In genomic region chr10:63415850-63416249, GRCm38 (mm10) we compare ENCODE assay signal across 16 mouse cellular contexts. TPM values are rescaled to one million over a fixed set of nuclear protein-coding genes. Genes with fewer than 3 reads are reported as not detected.
A peak's percentile ranks its signal among the peaks of the same experiment; 100 is the strongest.
DNase-seq lines count a peak whose midpoint lies in the region; ATAC-seq and TF ChIP-seq lines count a peak whose summit lies in the region.
"Had no signal": no experiment of that assay in that cellular context is flagged by ENCODE, and none has a peak within 500 bp of the region (broad histone marks: within the 10 kb centered on the region; RNA-seq: fewer than 3 reads in every experiment).

No protein-coding gene starts in this region.

- 57% methylated on average over 7 of the region's 7 CpGs for whole genome bisulfite sequencing in heart, embryonic 12.5 days
- WGBS in heart, adult 2 months = 53% methylated on average over 7 of the region's 7 CpGs
- 18% methylated on average over 7 of the region's 7 CpGs for WGBS in liver, adult 2 months
- WGBS in embryonic facial prominence, embryonic 14.5 days = 62% methylated on average over 7 of the region's 7 CpGs
- 64% methylated on average over 7 of the region's 7 CpGs for whole genome bisulfite sequencing in forebrain, embryonic 10.5 days

- TF ChIP-seq EP300 in heart, adult 2 months (IDR thresholded peaks at IDR 0.05; ENCODE audit: insufficient read depth, low read depth, low read length) = no peak

- no peak for DNase-seq in heart, adult 2 months
- DNase-seq in liver, adult 2 months (ENCODE audit: extremely low read depth, low read depth, low spot score) = peak; percentile 86
- no peak for DNase-seq in liver
- DNase-seq in embryonic facial prominence, embryonic 14.5 days (ENCODE audit: low spot score) = no peak
- peak; percentile 45 for DNase-seq in lung, postnatal 25 days (ENCODE audit: low spot score)
- no peak for DNase-seq in yolk sac, embryonic 10.5 days (ENCODE audit: low spot score)
- DNase-seq in forebrain, embryonic 10.5 days (ENCODE audit: extremely low spot score, low spot score) = no peak
- DNase-seq: B cell, adult 2 months; left cerebral cortex, postnatal 4 days had no signal

- H3K4me2 ChIP-seq in heart, embryonic 12.5 days = peak overlapping the region; percentile 43
- peak overlapping the region; percentile 18; the same call in 1 of the 2 replicates for H3K4me2 ChIP-seq in embryonic facial prominence, embryonic 14.5 days (ENCODE audit: low read depth, low read length)
- H3K4me2 ChIP-seq: midbrain, embryonic 12.5 days had no signal

- no peaks in the 10 kb centered on the region for H3K9me3 ChIP-seq in heart, embryonic 12.5 days (replicated peaks)
- H3K9me3 ChIP-seq in embryonic facial prominence, embryonic 14.5 days (ENCODE audit: control insufficient read depth, low read length) = no peaks in the 10 kb centered on the region
- no peaks in the 10 kb centered on the region for H3K9me3 ChIP-seq in forebrain, embryonic 10.5 days
- H3K9me3 ChIP-seq: midbrain, embryonic 12.5 days had no signal

- H3K4me1 ChIP-seq in heart, embryonic 12.5 days (replicated peaks) = no peaks in the 10 kb centered on the region
- H3K4me1 ChIP-seq in heart, adult 2 months (ENCODE audit: control insufficient read depth, insufficient read depth, low read length) = no peaks in the 10 kb centered on the region
- peaks cover 4% of the 10 kb centered on the region for H3K4me1 ChIP-seq in liver, adult 2 months (ENCODE audit: control insufficient read depth, insufficient read depth, low read length)
- H3K4me1 ChIP-seq in embryonic facial prominence, embryonic 14.5 days (ENCODE audit: control insufficient read depth, insufficient read depth, low read length) = no peaks in the 10 kb centered on the region
- H3K4me1 ChIP-seq in forebrain, embryonic 10.5 days = peaks cover 7% of the 10 kb centered on the region
- H3K4me1 ChIP-seq: midbrain, embryonic 12.5 days had no signal

- no peak for TF ChIP-seq POLR2A in heart, adult 2 months (IDR thresholded peaks at IDR 0.05; ENCODE audit: insufficient read depth, low read depth, low read length)
- no peak for TF ChIP-seq POLR2A in liver, adult 2 months (IDR thresholded peaks at IDR 0.05; ENCODE audit: extremely low read depth, insufficient read depth, low read length)

- TF ChIP-seq CTCF in heart, adult 2 months (IDR thresholded peaks at IDR 0.05) = no peak
- TF ChIP-seq CTCF in liver, adult 2 months (IDR thresholded peaks at IDR 0.05; ENCODE audit: low read depth, low read length) = no peak

- H3K36me3 ChIP-seq in heart, embryonic 12.5 days = no peaks in the 10 kb centered on the region
- H3K36me3 ChIP-seq in heart, adult 2 months (ENCODE audit: control insufficient read depth, insufficient read depth, low read length) = no peaks in the 10 kb centered on the region
- no peaks in the 10 kb centered on the region for H3K36me3 ChIP-seq in liver, adult 2 months (ENCODE audit: control insufficient read depth, insufficient read depth, low read length)
- no peaks in the 10 kb centered on the region for H3K36me3 ChIP-seq in embryonic facial prominence, embryonic 14.5 days (ENCODE audit: control insufficient read depth, insufficient read depth, low read length)
- H3K36me3 ChIP-seq in forebrain, embryonic 10.5 days (replicated peaks) = no peaks in the 10 kb centered on the region
- H3K36me3 ChIP-seq: midbrain, embryonic 12.5 days had no signal

- ATAC-seq in heart, embryonic 12.5 days (ENCODE audit: insufficient number of reproducible peaks, low FRiP score) = no peak
- no peak for ATAC-seq in embryonic facial prominence, embryonic 14.5 days (ENCODE audit: low read depth)
- ATAC-seq: inflammation-experienced regulatory T-cells, adult 6 months had no signal

- H3K27me3 ChIP-seq in heart, embryonic 12.5 days (replicated peaks) = no peaks in the 10 kb centered on the region
- H3K27me3 ChIP-seq in heart, adult 2 months (ENCODE audit: control insufficient read depth, insufficient read depth, low read length) = no peaks in the 10 kb centered on the region
- H3K27me3 ChIP-seq in liver, adult 2 months (ENCODE audit: control insufficient read depth, insufficient read depth, low read length) = no peaks in the 10 kb centered on the region
- H3K27me3 ChIP-seq in embryonic facial prominence, embryonic 14.5 days (replicated peaks; ENCODE audit: control insufficient read depth, insufficient read depth, low read length) = no peaks in the 10 kb centered on the region
- no peaks in the 10 kb centered on the region for H3K27me3 ChIP-seq in forebrain, embryonic 10.5 days (ENCODE audit: poor library complexity, severe bottlenecking)
- H3K27me3 ChIP-seq: midbrain, embryonic 12.5 days had no signal

- H3K4me3 ChIP-seq in heart, embryonic 12.5 days = peak overlapping the region; percentile 10; the same call in 1 of the 2 replicates
- H3K4me3 ChIP-seq in heart, adult 2 months = no peak overlapping the region
- no peak overlapping the region for H3K4me3 ChIP-seq in liver, adult 2 months (ENCODE audit: insufficient read depth, low read depth, low read length)
- no peak overlapping the region for H3K4me3 ChIP-seq in embryonic facial prominence, embryonic 14.5 days (ENCODE audit: low read depth, low read length)
- no peak overlapping the region for H3K4me3 ChIP-seq in forebrain, embryonic 10.5 days
- H3K4me3 ChIP-seq: midbrain, embryonic 12.5 days had no signal

- no peak overlapping the region for H3K27ac ChIP-seq in heart, embryonic 12.5 days (ENCODE audit: poor library complexity, severe bottlenecking)
- no peak overlapping the region for H3K27ac ChIP-seq in heart, adult 2 months
- H3K27ac ChIP-seq in liver, adult 2 months (replicated peaks; ENCODE audit: insufficient read depth, low read depth, low read length) = peak overlapping the region; percentile 88
- H3K27ac ChIP-seq in embryonic facial prominence, embryonic 14.5 days (replicated peaks; ENCODE audit: low read depth, low read length) = no peak overlapping the region
- no peak overlapping the region for H3K27ac ChIP-seq in forebrain, embryonic 10.5 days
- H3K27ac ChIP-seq: midbrain, embryonic 12.5 days had no signal

- no peaks in the 10 kb centered on the region for H3K79me2 ChIP-seq in heart, adult 2 months (replicated peaks; ENCODE audit: control insufficient read depth, insufficient read depth, low read length)
- no peaks in the 10 kb centered on the region for H3K79me2 ChIP-seq in liver, adult 2 months (ENCODE audit: control insufficient read depth, insufficient read depth, low read length)

- intact Hi-C loops in heart, adult 2 months (cut with DNase I) = no loop called here

- H3K9ac ChIP-seq in heart, embryonic 12.5 days = no peak overlapping the region
- H3K9ac ChIP-seq in heart, adult 2 months (ENCODE audit: low read depth, low read length) = no peak overlapping the region
- no peak overlapping the region; the same call in 1 of the 2 replicates for H3K9ac ChIP-seq in liver, adult 2 months (ENCODE audit: low read depth, low read length)
- H3K9ac ChIP-seq in embryonic facial prominence, embryonic 14.5 days (ENCODE audit: low read depth, low read length) = no peak overlapping the region
- H3K9ac ChIP-seq: midbrain, embryonic 12.5 days had no signal

RNA-seq across cellular contexts. Expression of gene Gm7075, which starts 5.7 kb away (rescaled TPM):
- polyA plus RNA-seq in heart, embryonic 12.5 days (2016; fragmentation: Nextera tagmentation; extraction: Ambion mirVana) = 0.53 TPM in 1 of 2 replicates, not detected in the other
- total RNA-seq in heart, adult 2 months (2021) = not detected
- not detected in 2 replicates for polyA plus RNA-seq in heart, adult 2 months (2012; rRNA removed)
- not detected in 2 replicates for total RNA-seq in liver, adult 2 months (2014; rRNA removed)
- not detected in 2 replicates for polyA plus RNA-seq in liver, adult 2 months (2012; rRNA removed)
- polyA plus RNA-seq in embryonic facial prominence, embryonic 14.5 days (2014; fragmentation: Nextera tagmentation; extraction: Ambion mirVana) = not detected in 2 replicates
- not detected in 2 replicates for polyA plus RNA-seq in forebrain, embryonic 10.5 days (2016; fragmentation: Nextera tagmentation; extraction: Ambion mirVana)
- total RNA-seq: adrenal gland, adult 18-20 months; gastrocnemius, adult 8-10 months; layer of hippocampus, adult 8-10 months; left cerebral cortex, postnatal 4 days; neutrophil, adult 5-6 weeks had no signal
- polyA plus RNA-seq: inflammation-experienced regulatory T-cells, adult 6 months; midbrain, embryonic 12.5 days had no signal

RNA-seq across cellular contexts. Expression of gene Ctnna3, which starts 14.0 kb away (rescaled TPM):
- polyA plus RNA-seq in heart, embryonic 12.5 days (2016; fragmentation: Nextera tagmentation; extraction: Ambion mirVana) = 24.0 and 27.3 TPM in 2 replicates
- 10 to 100 TPM; 46.9 to 54.6 TPM for total RNA-seq in heart, adult 2 months (2021)
- 6.4 and 18.6 TPM in 2 replicates for polyA plus RNA-seq in heart, adult 2 months (2012; rRNA removed)
- 0.07 and 0.09 TPM in 2 replicates for total RNA-seq in liver, adult 2 months (2014; rRNA removed)
- not detected in 2 replicates for polyA plus RNA-seq in liver, adult 2 months (2012; rRNA removed)
- polyA plus RNA-seq in embryonic facial prominence, embryonic 14.5 days (2014; fragmentation: Nextera tagmentation; extraction: Ambion mirVana) = 1.6 and 1.8 TPM in 2 replicates
- polyA plus RNA-seq in forebrain, embryonic 10.5 days (2016; fragmentation: Nextera tagmentation; extraction: Ambion mirVana) = 0.05 and 0.16 TPM in 2 replicates
- total RNA-seq: neutrophil, adult 5-6 weeks had no signal
- polyA plus RNA-seq: midbrain, embryonic 12.5 days had no signal

RNA-seq across cellular contexts. Expression of gene Dnajc12, which starts 33.6 kb away (rescaled TPM):
- 7.7 and 8.2 TPM in 2 replicates for polyA plus RNA-seq in heart, embryonic 12.5 days (2016; fragmentation: Nextera tagmentation; extraction: Ambion mirVana)
- total RNA-seq in heart, adult 2 months (2021) = 10 to 100 TPM; 11.6 to 13.5 TPM
- 3.5 and 3.9 TPM in 2 replicates for polyA plus RNA-seq in heart, adult 2 months (2012; rRNA removed)
- 5.0 and 10.0 TPM in 2 replicates for total RNA-seq in liver, adult 2 months (2014; rRNA removed)
- polyA plus RNA-seq in liver, adult 2 months (2012; rRNA removed) = 2.7 and 3.2 TPM in 2 replicates
- polyA plus RNA-seq in embryonic facial prominence, embryonic 14.5 days (2014; fragmentation: Nextera tagmentation; extraction: Ambion mirVana) = 8.3 and 10.1 TPM in 2 replicates
- polyA plus RNA-seq in forebrain, embryonic 10.5 days (2016; fragmentation: Nextera tagmentation; extraction: Ambion mirVana) = 9.6 and 9.9 TPM in 2 replicates

RNA-seq across cellular contexts. Expression of gene Sirt1, which starts 34.3 kb away (rescaled TPM):
- 4.7 and 4.8 TPM in 2 replicates for polyA plus RNA-seq in heart, embryonic 12.5 days (2016; fragmentation: Nextera tagmentation; extraction: Ambion mirVana)
- total RNA-seq in heart, adult 2 months (2021) = 10 to 100 TPM; 10.4 to 11.5 TPM
- polyA plus RNA-seq in heart, adult 2 months (2012; rRNA removed) = 2.5 and 5.8 TPM in 2 replicates
- 9.6 and 10.3 TPM in 2 replicates for total RNA-seq in liver, adult 2 months (2014; rRNA removed)
- polyA plus RNA-seq in liver, adult 2 months (2012; rRNA removed) = 1.3 and 1.5 TPM in 2 replicates
- 6.8 and 7.5 TPM in 2 replicates for polyA plus RNA-seq in embryonic facial prominence, embryonic 14.5 days (2014; fragmentation: Nextera tagmentation; extraction: Ambion mirVana)
- 5.4 and 6.8 TPM in 2 replicates for polyA plus RNA-seq in forebrain, embryonic 10.5 days (2016; fragmentation: Nextera tagmentation; extraction: Ambion mirVana)

Comparison
In these comparisons a context has a peak if more than half of its experiments do, and no peak if none do; other contexts are left out.
1. DNase-seq: peak in liver, adult 2 months (single experiment) and lung, postnatal 25 days (single experiment); none in heart, adult 2 months (0 of 2), liver (single experiment), embryonic facial prominence, embryonic 14.5 days (single experiment), yolk sac, embryonic 10.5 days (single experiment) and forebrain, embryonic 10.5 days (single experiment).